Mouse (Mus musculus) kidney, postnatal 25 days (tissue): ENCODE measurements around the gene Ephb1.

Source experiments
- DNase-seq, 2 experiments: peaks; one replicate each; pipeline ENCODE4 v3.0.0; 2021; ENCODE audit warnings: mixed read lengths in 2 of 2

Ephb1 gene

GRCm38 (mm10) chr9:102354561-102354973 is at the start of gene Ephb1:
Gene Ephb1, minus strand, starts transcription at chr9:102354693.
- peak; percentile 73 to 89 for DNase-seq

- DNase-seq: peak; percentile 46 to 49
Observed at GRCm38 (mm10) chr9:102403086-102404021, 48.9 kb upstream of the Ephb1 start.

- DNase-seq: peak; percentile 74 to 85
Observed at GRCm38 (mm10) chr9:102402671-102403070, 48.2 kb upstream of the Ephb1 start.

- DNase-seq: peak; percentile 19 to 43
Observed at GRCm38 (mm10) chr9:102388266-102388665, 33.8 kb upstream of the Ephb1 start.

GRCm38 (mm10) chr9:102386816-102387215 is 32.3 kb upstream of the Ephb1 start:
- DNase-seq: no peak

- DNase-seq: no peak
Observed at GRCm38 (mm10) chr9:102380235-102380634, 25.7 kb upstream of the Ephb1 start.

- DNase-seq: no peak
Observed at GRCm38 (mm10) chr9:102374661-102375060, 20.2 kb upstream of the Ephb1 start.

- no peak for DNase-seq
Observed at GRCm38 (mm10) chr9:102373886-102374285, 19.4 kb upstream of the Ephb1 start.

GRCm38 (mm10) chr9:102371936-102372335 is 17.4 kb upstream of the Ephb1 start:
- no peak for DNase-seq

- no peak for DNase-seq
Observed at GRCm38 (mm10) chr9:102371036-102371770, 16.7 kb upstream of the Ephb1 start.

- no peak for DNase-seq
Observed at GRCm38 (mm10) chr9:102370141-102370540, 15.6 kb upstream of the Ephb1 start.

GRCm38 (mm10) chr9:102369141-102369540 is 14.6 kb upstream of the Ephb1 start:
- no peak for DNase-seq

- DNase-seq: no peak
Observed at GRCm38 (mm10) chr9:102367796-102368195, 13.3 kb upstream of the Ephb1 start.

- DNase-seq: no peak
Observed at GRCm38 (mm10) chr9:102365536-102365935, 11.0 kb upstream of the Ephb1 start.

GRCm38 (mm10) chr9:102359311-102359710 is 4.8 kb upstream of the Ephb1 start:
- DNase-seq: no peak

GRCm38 (mm10) chr9:102358711-102359110 is 4.2 kb upstream of the Ephb1 start:
- no peak for DNase-seq

- DNase-seq: no peak
Observed at GRCm38 (mm10) chr9:102358011-102358410, 3.5 kb upstream of the Ephb1 start.

- DNase-seq: no peak
Observed at GRCm38 (mm10) chr9:102356516-102356915, 2.0 kb upstream of the Ephb1 start.

- no peak for DNase-seq
Observed at GRCm38 (mm10) chr9:102355726-102356125, 1.2 kb upstream of the Ephb1 start.

- DNase-seq: peak; percentile 10 to 44
Observed at GRCm38 (mm10) chr9:102353636-102354491, 629 bp downstream of the Ephb1 start.

- DNase-seq: no peak
Observed at GRCm38 (mm10) chr9:102353056-102353635, 1.3 kb downstream of the Ephb1 start.
